Mouse (Mus musculus) embryonic fibroblast, embryonic 13.5 days (primary cell): ENCODE measurements around the gene Tmem82. TPM values are rescaled to one million over a fixed set of nuclear protein-coding genes. Genes with fewer than 3 reads are reported as not detected.
"Not testable (repeated sequence)": the region's sequence is repeated elsewhere in the genome, so short reads cannot be mapped to it uniquely, and the experiment has no call there.

Source experiments
- H3K27ac ChIP-seq: 2 replicates; pipeline ENCODE4 v1.5.1; 2012; ENCODE audit warnings: low read length, control low read depth, inconsistent platforms; ENCODE audit not compliant: insufficient read depth
- H3K4me1 ChIP-seq: 2 replicates; pipeline ENCODE4 v1.6.1; 2011; ENCODE audit warnings: low read length; ENCODE audit not compliant: control insufficient read depth, insufficient read depth
- H3K4me3 ChIP-seq: 2 replicates; pipeline ENCODE4 v1.5.1; 2011; ENCODE audit warnings: mild to moderate bottlenecking, control low read depth, low read length; ENCODE audit not compliant: insufficient read depth
- CTCF ChIP-seq: IDR thresholded peaks from 2 replicates; pipeline ENCODE4 v1.5.1; 2011; ENCODE audit warnings: mild to moderate bottlenecking, control low read depth, low read length, moderate library complexity, borderline replicate concordance; ENCODE audit not compliant: insufficient read depth
- POLR2A ChIP-seq: IDR thresholded peaks from 2 replicates; pipeline ENCODE4 v1.6.1; 2011; ENCODE audit warnings: low read depth, mild to moderate bottlenecking, control low read depth, low read length, moderate library complexity
- polyA plus RNA-seq: library from polyadenylated mRNA; stranded (reverse); fragments of >200 nt; gene quantifications from 2 replicates; pipeline ENCODE4 v1.2.4, GENCODE M21; 2011; ENCODE audit warnings: low read depth; ENCODE audit not compliant: missing spikeins, insufficient read length

The Tmem82 gene
- polyA plus RNA-seq, 1 experiment, result not detected

- no peak for TF ChIP-seq CTCF
- no peak for TF ChIP-seq POLR2A
- H3K4me1 ChIP-seq, result peaks cover 16% of the 10 kb centered on the region
- no peak overlapping the region for H3K4me3 ChIP-seq
- no peak overlapping the region for H3K27ac ChIP-seq
These were observed 49.5 kb downstream of the Tmem82 start for GRCm38 (mm10) chr4:141568966-141569365.

- H3K4me1 ChIP-seq, H3K27ac ChIP-seq, H3K4me3 ChIP-seq: not testable (repeated sequence)
These were observed 51.3 kb downstream of the Tmem82 start for GRCm38 (mm10) chr4:141567174-141567573.

DNA sequence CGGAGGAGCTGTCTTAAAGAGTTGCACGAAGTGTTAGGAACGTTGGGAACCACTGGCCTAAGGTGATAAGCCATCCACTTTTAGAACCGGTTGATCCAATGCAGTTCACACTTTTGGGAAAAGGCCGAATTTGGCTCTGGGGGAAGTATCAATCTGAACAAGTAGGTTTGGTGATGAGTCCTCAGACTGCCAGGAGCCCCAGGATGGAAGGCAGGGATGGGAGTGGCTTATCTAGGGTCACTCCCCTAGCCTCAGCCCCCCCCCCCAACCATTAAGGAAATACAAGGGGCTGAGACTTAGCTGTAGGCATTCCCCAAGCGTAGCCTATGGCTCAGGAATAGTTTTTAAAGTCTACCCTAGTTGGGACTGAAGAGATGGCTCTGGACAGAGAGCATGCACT, 52.2 kb downstream of the Tmem82 start:
- TF ChIP-seq CTCF (no peak), POLR2A (no peak)
- Histone ChIP-seq H3K27ac (peak overlapping the region; percentile 73; the same call in 1 of the 2 replicates), H3K4me1 (peaks cover 8% of the 10 kb centered on the region; the same call in 1 of the 2 replicates)

DNA sequence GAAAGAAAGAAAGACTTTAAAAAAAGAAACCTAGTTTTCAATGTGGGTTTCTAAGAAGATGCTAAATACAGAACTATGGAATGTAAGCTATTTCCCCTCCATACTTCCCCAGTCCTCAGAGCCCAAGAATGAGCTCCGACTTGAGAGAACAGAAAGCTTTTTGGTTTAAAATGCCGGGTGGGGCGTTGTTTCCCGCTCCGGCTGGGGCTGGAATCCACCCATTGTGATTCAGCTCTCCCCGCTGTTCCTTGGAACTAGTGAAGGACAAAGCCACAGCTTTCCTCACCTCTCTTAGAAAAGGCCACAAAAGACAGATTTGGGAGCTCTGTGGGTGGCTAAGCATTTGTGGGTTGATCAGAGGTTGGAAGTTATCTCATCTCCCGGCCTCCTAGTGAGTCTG, 53.1 kb downstream of the Tmem82 start:
- H3K4me3 ChIP-seq, result no peak overlapping the region
- peaks cover 8% of the 10 kb centered on the region; the same call in 1 of the 2 replicates for H3K4me1 ChIP-seq
- TF ChIP-seq POLR2A (no peak), CTCF (no peak)
- H3K27ac ChIP-seq, result peak overlapping the region; percentile 73

More for the DNA sequence above, 52.2 kb downstream of the Tmem82 start:
- no peak overlapping the region for H3K4me3 ChIP-seq

DNA sequence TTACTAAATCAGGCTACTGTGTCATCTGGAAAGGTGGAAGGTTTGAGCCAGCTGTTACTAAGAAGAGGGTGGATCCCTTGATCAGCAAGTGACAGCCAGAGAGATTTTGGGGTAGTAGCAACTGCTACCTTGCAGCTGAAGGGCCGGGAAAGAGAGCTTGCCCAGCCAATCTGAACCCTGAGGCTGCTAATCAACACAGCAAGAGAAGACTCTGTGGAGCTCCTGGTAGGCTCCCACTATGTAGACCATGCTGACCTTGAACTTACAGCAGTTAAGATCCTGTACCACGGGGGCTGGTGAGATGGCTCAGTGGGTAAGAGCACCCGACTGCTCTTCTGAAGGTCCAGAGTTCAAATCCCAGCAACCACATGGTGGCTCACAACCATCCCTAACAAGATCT, 53.8 kb downstream of the Tmem82 start:
- TF ChIP-seq CTCF (no peak), POLR2A (no peak)
- Histone ChIP-seq H3K4me1 (peaks cover 8% of the 10 kb centered on the region; the same call in 1 of the 2 replicates), H3K4me3 (no peak overlapping the region), H3K27ac (peak overlapping the region; percentile 63)

DNA sequence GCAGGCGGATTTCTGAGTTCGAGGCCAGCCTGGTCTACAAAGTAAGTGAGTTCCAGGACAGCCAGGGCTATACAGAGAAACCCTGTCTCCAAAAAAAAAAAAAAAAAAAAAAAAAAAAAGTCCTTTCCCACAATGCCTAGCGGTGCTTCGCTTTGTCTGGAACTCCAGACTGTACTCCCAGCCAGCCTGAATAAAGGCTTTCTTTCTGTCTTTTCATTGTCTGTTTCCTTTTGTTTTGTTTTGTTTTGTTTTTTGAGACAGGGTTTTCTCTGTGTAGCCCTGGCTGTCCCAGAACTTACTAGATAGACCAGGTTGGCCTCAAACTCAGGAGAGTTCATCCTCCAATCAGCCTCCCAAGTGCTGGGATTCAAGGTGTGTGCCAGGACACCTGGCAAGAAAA, 54.2 kb downstream of the Tmem82 start:
- TF ChIP-seq POLR2A (no peak), CTCF (no peak)
- peaks cover 8% of the 10 kb centered on the region; the same call in 1 of the 2 replicates for H3K4me1 ChIP-seq
- H3K27ac ChIP-seq, result peak overlapping the region; percentile 63
- no peak overlapping the region for H3K4me3 ChIP-seq

Other genes starting within 250 kb of the Tmem82 start
- not detected in 2 replicates for gene Clcnka, start 219.9 kb downstream of the Tmem82 start, polyA plus RNA-seq
- not detected in 2 replicates for gene Clcnkb, start 202.6 kb downstream of the Tmem82 start, polyA plus RNA-seq
- 1.2 and 1.9 TPM in 2 replicates for gene Hspb7, start 197.9 kb downstream of the Tmem82 start, polyA plus RNA-seq
- gene Srarp, start 182.5 kb downstream of the Tmem82 start, polyA plus RNA-seq, result not detected in 2 replicates
- 14.4 and 15.1 TPM in 2 replicates for gene Zbtb17, start 174.0 kb downstream of the Tmem82 start, polyA plus RNA-seq
- 20.7 and 21.2 TPM in 2 replicates for gene Spen, start 80.0 kb downstream of the Tmem82 start, polyA plus RNA-seq
- gene Fblim1, start 12.5 kb downstream of the Tmem82 start, polyA plus RNA-seq, result 72.4 and 90.1 TPM in 2 replicates
- 0.19 TPM in 1 of 2 replicates, not detected in the other for gene Slc25a34, start 5.2 kb upstream of the Tmem82 start, polyA plus RNA-seq
- gene Plekhm2, start 46.3 kb upstream of the Tmem82 start, polyA plus RNA-seq, result 22.5 and 29.8 TPM in 2 replicates
- 5.1 and 5.3 TPM in 2 replicates for gene Rsc1a1, start 67.0 kb upstream of the Tmem82 start, polyA plus RNA-seq
- 27.6 and 30.9 TPM in 2 replicates for gene Ddi2, start 104.8 kb upstream of the Tmem82 start, polyA plus RNA-seq
- not detected in 2 replicates for gene Agmat, start 128.0 kb upstream of the Tmem82 start, polyA plus RNA-seq
- 10.0 and 11.3 TPM in 2 replicates for gene Dnajc16, start 172.3 kb upstream of the Tmem82 start, polyA plus RNA-seq
- 10.0 and 13.2 TPM in 2 replicates for gene Casp9, start 175.0 kb upstream of the Tmem82 start, polyA plus RNA-seq
- gene Cela2a, start 207.5 kb upstream of the Tmem82 start, polyA plus RNA-seq, result not detected in 2 replicates
- not detected in 2 replicates for gene Ctrc, start 227.7 kb upstream of the Tmem82 start, polyA plus RNA-seq